Mouse (Mus musculus) central nervous system, embryonic 18 days (tissue): ENCODE measurements around the gene Ppp1r3f. TPM values are rescaled to one million over a fixed set of nuclear protein-coding genes. Genes with fewer than 3 reads are reported as not detected.

Experiments used
- polyA plus RNA-seq: library from polyadenylated mRNA; depleted of rRNA; stranded (reverse); fragments of >200 nt; gene quantifications from 2 replicates; pipeline ENCODE4 v1.2.3, GENCODE M21; 2012; rRNA removed

Gene Ppp1r3f
- polyA plus RNA-seq, result 10.0 and 10.6 TPM in 2 replicates

DNA sequence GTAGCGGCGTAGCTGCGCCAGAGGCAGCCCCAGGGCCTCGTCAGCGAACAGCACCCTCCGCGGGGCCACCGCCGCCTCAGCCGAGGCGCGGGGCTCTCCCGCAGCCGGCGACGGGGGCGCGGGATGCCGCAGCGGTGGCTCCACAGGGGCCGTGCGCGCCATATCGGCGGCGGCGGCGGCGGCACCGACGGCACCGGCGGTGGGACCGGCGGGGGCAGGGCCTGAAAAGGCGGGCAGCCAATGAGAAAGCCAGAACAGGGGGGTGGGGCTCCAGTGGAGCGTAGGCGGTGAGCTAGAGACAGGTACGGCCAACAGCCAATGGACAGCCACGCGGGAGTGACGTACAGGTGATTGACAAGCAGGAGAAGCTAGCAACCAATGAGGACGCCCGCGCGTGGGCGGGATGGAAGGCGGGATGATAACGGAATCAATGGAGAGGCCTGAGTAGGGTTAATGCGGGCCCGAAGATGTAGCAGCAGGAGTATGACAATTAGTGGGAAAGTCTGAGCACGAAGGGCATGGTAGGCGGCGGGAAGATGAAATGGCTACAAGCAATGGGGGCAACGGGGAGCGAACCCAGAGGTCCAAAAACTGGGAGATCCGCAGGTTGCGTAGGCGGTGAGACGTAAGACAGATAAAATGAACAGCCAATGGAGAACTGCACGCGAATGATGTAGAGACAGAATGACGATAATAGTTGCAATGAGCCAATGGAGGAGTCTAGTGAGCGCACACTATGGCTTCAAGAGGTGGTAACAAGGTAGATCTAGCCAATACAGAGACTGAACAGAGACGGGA is at the start of gene Ppp1r3f:
Ppp1r3f (minus strand) TSS at position 197 of the 798 bp plus-strand sequence.

DNA sequence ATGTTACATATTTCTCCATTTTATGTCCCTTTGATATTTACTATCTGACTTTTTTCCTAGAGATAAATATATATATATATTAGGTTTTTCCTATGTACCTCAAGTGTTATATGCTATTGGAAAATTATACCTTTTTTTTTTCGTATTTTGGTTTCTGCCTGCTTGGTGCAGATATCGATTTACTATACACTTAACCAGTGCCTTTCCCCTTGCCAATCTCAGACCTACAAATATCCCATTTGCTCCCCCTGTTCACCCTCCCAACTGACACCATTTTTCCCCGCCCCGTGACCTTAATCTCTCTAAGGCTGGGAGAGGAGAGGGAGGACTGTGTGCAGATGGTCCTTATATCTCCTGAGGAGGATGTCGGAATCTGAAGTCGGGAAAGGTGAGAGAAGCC is 32.7 kb upstream of the Ppp1r3f start, which contains the start of gene Cacna1f:
Cacna1f (plus strand) TSS at position 301 of the 400 bp plus-strand sequence.

GRCm38 (mm10) chrX:7604879-7605574 is 30.9 kb upstream of the Ppp1r3f start, which contains the start of gene Ccdc22:
Gene Ccdc22, minus strand, starts transcription at chrX:7605517.

GRCm38 (mm10) chrX:7573176-7574086 is 652 bp downstream of the Ppp1r3f start, which contains the start of gene Foxp3:
Gene Foxp3, plus strand, starts transcription at chrX:7573644.

Other genes with a start within 250 kb of the Ppp1r3f start
- 8.4 and 8.9 TPM in 2 replicates for gene Usp27x, start 198.5 kb downstream of the Ppp1r3f start, polyA plus RNA-seq
- gene Foxp3, start 639 bp downstream of the Ppp1r3f start, polyA plus RNA-seq, result 0.03 and 0.13 TPM in 2 replicates
- gene Ccdc22, start 31.2 kb upstream of the Ppp1r3f start, polyA plus RNA-seq, result 30.5 and 31.7 TPM in 2 replicates
- 0.22 and 0.35 TPM in 2 replicates for gene Cacna1f, start 32.8 kb upstream of the Ppp1r3f start, polyA plus RNA-seq
- gene Syp, start 64.2 kb upstream of the Ppp1r3f start, polyA plus RNA-seq, result 300 and 326 TPM in 2 replicates
- gene Prickle3, start 83.0 kb upstream of the Ppp1r3f start, polyA plus RNA-seq, result 2.3 and 2.6 TPM in 2 replicates
- 32.6 and 38.3 TPM in 2 replicates for gene Plp2, start 97.1 kb upstream of the Ppp1r3f start, polyA plus RNA-seq
- 0.31 and 0.51 TPM in 2 replicates for gene Magix, start 107.0 kb upstream of the Ppp1r3f start, polyA plus RNA-seq
- 30.8 and 32.1 TPM in 2 replicates for gene Gpkow, start 122.8 kb upstream of the Ppp1r3f start, polyA plus RNA-seq
- gene Wdr45, start 140.1 kb upstream of the Ppp1r3f start, polyA plus RNA-seq, result 43.1 and 49.2 TPM in 2 replicates
- 0.35 and 0.49 TPM in 2 replicates for gene Gm45208, start 148.0 kb upstream of the Ppp1r3f start, polyA plus RNA-seq
- gene Praf2, start 154.2 kb upstream of the Ppp1r3f start, polyA plus RNA-seq, result 110 and 112 TPM in 2 replicates
- 75.3 and 82.4 TPM in 2 replicates for gene Ccdc120, start 176.6 kb upstream of the Ppp1r3f start, polyA plus RNA-seq
- gene Tfe3, start 188.3 kb upstream of the Ppp1r3f start, polyA plus RNA-seq, result 10.8 and 12.2 TPM in 2 replicates
- 82.2 and 88.5 TPM in 2 replicates for gene Gripap1, start 215.5 kb upstream of the Ppp1r3f start, polyA plus RNA-seq
- gene Kcnd1, start 248.0 kb upstream of the Ppp1r3f start, polyA plus RNA-seq, result 5.8 and 6.5 TPM in 2 replicates